Mouse (Mus musculus) G1E (cell line): ENCODE data around the gene Pik3ca.

Experiments used
- CTCF ChIP-seq: IDR thresholded peaks from 2 replicates; pipeline ENCODE4 v1.5.1; 2012; ENCODE audit warnings: low read depth, low read length, inconsistent platforms, mixed read lengths
- GATA1 ChIP-seq: IDR thresholded peaks from 2 replicates; pipeline ENCODE4 v1.6.1; 2012; ENCODE audit warnings: borderline replicate concordance, low read length, inconsistent platforms, mixed read lengths
- POLR2AphosphoS5 ChIP-seq: IDR thresholded peaks from 2 replicates; pipeline ENCODE4 v1.6.1; 2012; ENCODE audit warnings: low read depth, low read length, inconsistent platforms; ENCODE audit not compliant: insufficient replicate concordance
- TAL1 ChIP-seq: conservative IDR thresholded peaks from 2 replicates; pipeline ENCODE4 v1.6.1; 2012; ENCODE audit warnings: low read depth, low read length, inconsistent platforms, mixed read lengths

DNA sequence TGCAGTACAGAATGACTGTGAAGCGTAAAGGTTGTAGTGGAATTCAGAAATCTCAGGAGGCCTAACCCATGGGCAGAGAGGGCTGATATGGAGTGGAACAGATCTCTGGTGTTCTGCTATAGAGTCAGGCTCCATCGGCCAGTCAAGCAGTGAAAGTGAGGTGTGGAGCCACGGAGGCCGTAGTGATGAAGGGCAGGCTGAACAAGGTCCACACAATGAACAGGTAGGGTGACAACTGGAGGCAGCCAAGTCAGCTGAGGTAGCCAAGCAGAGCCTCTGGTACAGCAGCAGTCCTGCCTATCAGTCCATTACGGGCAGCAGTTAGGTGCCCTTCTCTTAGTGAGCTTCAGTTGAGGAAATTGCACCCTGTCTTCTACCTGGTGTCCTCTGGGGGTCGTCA is 24.2 kb upstream of the Pik3ca start:
- TF ChIP-seq CTCF (no peak), TAL1 (no peak), GATA1 (no peak), POLR2AphosphoS5 (no peak)
